Mouse (Mus musculus) limb, embryonic 15.5 days (tissue): ENCODE measurements at regions not wholly inside any gene's neighbourhood (a gene's known extent, or its start where the extent isn't known, plus 50 kb on each side); places are given as distances from the start of the nearest gene placed in this dataset.

Experiments
- ATAC-seq: fragments of 200-750 bp; cut with Nextera tagmentation; 2 replicates; pipeline ENCODE4 v1.8.0; 2017; ENCODE audit warnings: low read depth, moderate TSS enrichment; ENCODE audit not compliant: insufficient number of reproducible peaks, low FRiP score, low TSS enrichment
- H3K27ac ChIP-seq: fragments of 300-500 bp; sonication (generic); 2 replicates; pipeline ENCODE4 v1.5.1; 2015; ENCODE audit warnings: moderate library complexity, mild to moderate bottlenecking, inconsistent platforms
- H3K27me3 ChIP-seq: fragments of 300-500 bp; sonication (generic); 2 replicates; pipeline ENCODE4 v1.6.1; 2015; ENCODE audit warnings: inconsistent platforms
- H3K36me3 ChIP-seq: fragments of 300-500 bp; sonication (generic); 2 replicates; pipeline ENCODE4 v1.6.1; 2015; ENCODE audit warnings: inconsistent platforms
- H3K4me1 ChIP-seq: fragments of 300-500 bp; sonication (generic); 2 replicates; pipeline ENCODE4 v1.6.1; 2015; ENCODE audit warnings: inconsistent platforms
- H3K4me2 ChIP-seq: fragments of 300-500 bp; sonication (generic); 2 replicates; pipeline ENCODE4 v1.6.1; 2015; ENCODE audit warnings: mild to moderate bottlenecking, inconsistent platforms
- H3K4me3 ChIP-seq: fragments of 300-500 bp; sonication (generic); 2 replicates; pipeline ENCODE4 v1.5.1; 2015; ENCODE audit warnings: mild to moderate bottlenecking, inconsistent platforms
- H3K9ac ChIP-seq: fragments of 300-500 bp; sonication (generic); 2 replicates; pipeline ENCODE4 v1.6.1; 2015; ENCODE audit warnings: inconsistent platforms
- H3K9me3 ChIP-seq: fragments of 300-500 bp; sonication (generic); 2 replicates; pipeline ENCODE4 v1.6.1; 2016; ENCODE audit warnings: inconsistent platforms
- WGBS: fragments of 180-500 bp; shearing (Covaris S2); methylation state at CpG from one replicate; pipeline ENCODE4 v1.1.7; 2015; 5-methylcytosine and 5-hydroxymethylcytosine counted together

DNA sequence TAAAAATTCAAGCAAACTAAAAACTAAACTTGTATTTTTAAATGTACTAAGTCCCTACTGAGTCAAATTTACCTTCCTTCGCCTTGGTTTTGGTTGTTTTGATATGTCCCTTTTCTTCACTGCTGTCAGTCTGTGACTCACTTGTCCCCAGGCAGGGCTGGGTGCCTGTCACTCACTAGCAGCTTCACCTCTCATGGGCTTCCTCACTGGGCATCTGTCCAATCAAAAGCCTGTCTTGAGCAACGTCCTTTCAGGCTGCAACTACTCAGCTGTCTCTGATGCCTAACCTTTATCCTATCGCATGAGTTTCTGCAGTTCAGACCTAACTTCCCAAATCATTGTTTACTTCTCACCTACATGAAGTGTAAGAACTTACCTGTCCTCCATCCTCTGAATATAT, 61.2 kb upstream of the Ptchd3 start:
- Histone ChIP-seq H3K4me1 (no peaks in the 10 kb centered on the region), H3K36me3 (no peaks in the 10 kb centered on the region), H3K9me3 (no peaks in the 10 kb centered on the region), H3K4me3 (no peak overlapping the region), H3K4me2 (no peak overlapping the region), H3K27ac (no peak overlapping the region), H3K27me3 (no peaks in the 10 kb centered on the region), H3K9ac (no peak overlapping the region)
- ATAC-seq, result no peak
- WGBS, result 64% methylated on average over 3 of the region's 3 CpGs

GRCm38 (mm10) chr11:121770061-121770460, 60.0 kb upstream of the Ptchd3 start:
- H3K9me3 ChIP-seq, result no peaks in the 10 kb centered on the region
- 78% methylated on average over 1 of the region's 1 CpGs for WGBS
- no peak overlapping the region for H3K27ac ChIP-seq
- H3K4me2 ChIP-seq, result no peak overlapping the region
- no peak overlapping the region for H3K4me3 ChIP-seq
- no peaks in the 10 kb centered on the region for H3K27me3 ChIP-seq
- ATAC-seq, result no peak
- no peaks in the 10 kb centered on the region for H3K4me1 ChIP-seq
- H3K36me3 ChIP-seq, result no peaks in the 10 kb centered on the region
- H3K9ac ChIP-seq, result no peak overlapping the region

DNA sequence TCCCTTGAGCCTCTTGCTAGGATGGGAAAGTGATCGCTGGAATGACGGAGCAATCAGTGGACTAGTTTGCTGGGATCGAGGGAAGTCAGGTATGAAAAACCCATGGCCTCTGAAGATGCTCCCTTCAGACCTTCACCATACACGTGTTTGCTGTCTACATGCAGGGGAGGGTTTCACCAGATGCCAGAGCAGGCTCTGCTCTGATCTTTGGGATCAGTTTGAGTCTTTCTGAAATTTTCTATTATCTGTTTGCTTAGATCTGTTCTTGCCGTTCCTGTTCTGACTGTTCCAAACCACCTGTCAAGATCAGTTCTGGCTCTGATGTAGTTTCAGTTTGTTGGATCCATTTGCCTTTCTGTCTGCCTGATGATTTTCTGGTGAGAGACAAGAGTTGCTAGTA, 53.1 kb upstream of the Ptchd3 start:
- Histone ChIP-seq H3K9ac (no peak overlapping the region), H3K4me3 (no peak overlapping the region), H3K36me3 (no peaks in the 10 kb centered on the region), H3K4me2 (no peak overlapping the region), H3K27ac (peak overlapping the region; percentile 3; the same call in 1 of the 2 replicates), H3K4me1 (no peaks in the 10 kb centered on the region), H3K27me3 (no peaks in the 10 kb centered on the region), H3K9me3 (no peaks in the 10 kb centered on the region)
- 80% methylated on average over 5 of the region's 5 CpGs for WGBS
- no peak for ATAC-seq

DNA sequence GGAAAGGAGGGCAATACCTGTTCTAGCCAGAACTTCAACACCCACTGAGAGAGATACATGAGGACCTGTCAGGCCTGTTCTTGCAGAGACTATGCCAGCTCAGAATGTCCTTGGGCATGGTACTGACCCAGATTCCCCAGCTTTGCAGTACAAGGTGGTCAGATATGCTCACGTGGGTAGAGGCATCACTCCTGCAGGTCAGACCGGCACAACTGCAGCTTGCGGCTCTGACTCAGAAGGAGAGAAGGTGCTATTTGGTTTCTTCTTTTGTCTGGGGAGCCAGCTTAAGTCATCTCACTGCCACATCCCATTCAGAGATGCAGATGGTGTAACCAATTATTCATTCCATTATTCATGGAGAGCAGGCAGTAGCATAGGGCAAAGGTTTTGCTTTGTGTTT, 52.5 kb upstream of the Ptchd3 start:
- Histone ChIP-seq H3K36me3 (no peaks in the 10 kb centered on the region), H3K9ac (no peak overlapping the region), H3K27me3 (no peaks in the 10 kb centered on the region), H3K9me3 (no peaks in the 10 kb centered on the region), H3K4me1 (no peaks in the 10 kb centered on the region), H3K27ac (no peak overlapping the region), H3K4me2 (no peak overlapping the region), H3K4me3 (no peak overlapping the region)
- 78% methylated on average over 3 of the region's 3 CpGs for WGBS
- no peak for ATAC-seq
